Mouse (Mus musculus) B cell, adult 2 months (primary cell): Measurements from ENCODE around the gene Pex14.

Source experiments
- DNase-seq, 2 experiments: peaks; one replicate each; pipeline ENCODE4 v3.0.0; 2022

The Pex14 gene

GRCm38 (mm10) chr4:148979837-148980236 is 119.8 kb downstream of the Pex14 start:
- no peak for DNase-seq

GRCm38 (mm10) chr4:148978926-148979325 is 120.8 kb downstream of the Pex14 start:
- no peak for DNase-seq

- DNase-seq = no peak
These were observed 121.3 kb downstream of the Pex14 start for GRCm38 (mm10) chr4:148978221-148978855.

- no peak for DNase-seq
These were observed 124.8 kb downstream of the Pex14 start for GRCm38 (mm10) chr4:148974833-148975232.

GRCm38 (mm10) chr4:148973387-148973786 is 126.3 kb downstream of the Pex14 start:
- DNase-seq = no peak

DNA sequence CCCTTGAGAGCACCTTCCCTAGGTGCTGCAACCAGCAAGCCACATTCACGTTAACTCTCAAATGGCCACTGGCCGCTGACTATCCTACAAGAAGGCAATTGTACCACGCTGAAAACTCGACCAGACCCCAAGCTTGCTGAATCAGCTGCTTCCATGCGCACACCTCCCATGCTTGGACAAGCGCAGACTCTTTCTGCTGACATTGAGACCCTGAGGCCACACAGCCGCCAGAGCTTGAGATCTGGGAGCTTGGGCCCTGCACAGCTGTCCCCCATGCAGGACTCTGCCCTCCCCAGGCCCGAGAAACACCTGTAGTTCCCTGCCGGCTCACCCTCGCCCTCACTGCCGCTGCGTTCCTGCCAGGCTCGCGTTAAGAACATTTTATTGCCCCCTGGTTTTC is 127.0 kb downstream of the Pex14 start:
- no peak for DNase-seq

DNA sequence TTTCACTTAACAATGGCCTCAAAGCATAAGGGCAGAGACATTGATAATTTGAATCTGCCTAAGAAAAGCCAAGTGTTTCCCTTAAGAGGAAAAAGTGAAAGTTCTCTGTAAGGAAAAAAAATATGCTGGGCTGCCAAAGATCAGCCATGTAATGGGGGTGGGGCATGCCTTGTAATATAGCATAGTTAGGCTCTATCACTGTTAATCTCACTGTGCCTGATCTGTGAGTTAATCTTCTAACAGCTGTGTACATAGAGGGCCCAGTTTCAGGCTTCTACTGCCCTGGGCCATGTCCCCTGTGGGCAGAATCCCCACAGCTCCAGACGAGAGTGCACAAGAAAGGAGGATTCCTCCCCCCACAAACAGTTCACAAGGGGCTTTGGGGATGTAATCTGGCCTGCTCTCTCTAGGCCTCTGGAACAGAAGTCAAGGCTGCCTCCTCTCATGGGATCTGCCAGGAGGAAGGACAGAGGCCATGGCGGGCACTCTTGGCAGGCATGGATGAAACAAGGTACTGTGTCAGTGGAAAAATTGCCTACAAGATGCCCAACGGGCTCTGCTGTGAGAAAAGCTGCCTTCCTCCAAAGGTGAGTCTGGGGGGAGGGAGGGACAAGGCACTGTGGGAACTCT is 127.9 kb downstream of the Pex14 start:
- DNase-seq = no peak

GRCm38 (mm10) chr4:148970742-148971141 is 128.9 kb downstream of the Pex14 start:
- DNase-seq = no peak

GRCm38 (mm10) chr4:148969610-148970009 is 130.1 kb downstream of the Pex14 start:
- no peak for DNase-seq

GRCm38 (mm10) chr4:148968859-148969258 is 130.8 kb downstream of the Pex14 start:
- no peak for DNase-seq

DNA sequence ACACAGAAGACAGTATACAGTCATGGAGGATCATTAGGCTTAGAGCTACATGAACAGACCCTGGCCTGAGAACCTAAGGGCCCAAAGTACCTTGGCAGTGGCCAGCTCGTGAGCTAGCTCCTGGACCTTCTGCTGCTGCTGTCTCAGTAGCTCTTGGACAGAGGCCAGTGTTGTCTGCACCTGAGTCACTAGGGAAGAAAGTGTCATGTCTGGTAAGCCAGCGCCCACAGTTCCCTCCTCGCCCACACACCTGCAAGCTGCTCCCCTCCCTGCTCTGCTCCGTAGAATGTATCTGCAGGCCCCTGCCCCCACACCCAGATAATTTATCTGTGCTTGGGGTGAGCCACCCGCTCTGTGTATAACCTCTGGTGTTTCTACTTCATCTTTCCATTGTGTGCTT is 133.5 kb downstream of the Pex14 start:
- no peak for DNase-seq

DNA sequence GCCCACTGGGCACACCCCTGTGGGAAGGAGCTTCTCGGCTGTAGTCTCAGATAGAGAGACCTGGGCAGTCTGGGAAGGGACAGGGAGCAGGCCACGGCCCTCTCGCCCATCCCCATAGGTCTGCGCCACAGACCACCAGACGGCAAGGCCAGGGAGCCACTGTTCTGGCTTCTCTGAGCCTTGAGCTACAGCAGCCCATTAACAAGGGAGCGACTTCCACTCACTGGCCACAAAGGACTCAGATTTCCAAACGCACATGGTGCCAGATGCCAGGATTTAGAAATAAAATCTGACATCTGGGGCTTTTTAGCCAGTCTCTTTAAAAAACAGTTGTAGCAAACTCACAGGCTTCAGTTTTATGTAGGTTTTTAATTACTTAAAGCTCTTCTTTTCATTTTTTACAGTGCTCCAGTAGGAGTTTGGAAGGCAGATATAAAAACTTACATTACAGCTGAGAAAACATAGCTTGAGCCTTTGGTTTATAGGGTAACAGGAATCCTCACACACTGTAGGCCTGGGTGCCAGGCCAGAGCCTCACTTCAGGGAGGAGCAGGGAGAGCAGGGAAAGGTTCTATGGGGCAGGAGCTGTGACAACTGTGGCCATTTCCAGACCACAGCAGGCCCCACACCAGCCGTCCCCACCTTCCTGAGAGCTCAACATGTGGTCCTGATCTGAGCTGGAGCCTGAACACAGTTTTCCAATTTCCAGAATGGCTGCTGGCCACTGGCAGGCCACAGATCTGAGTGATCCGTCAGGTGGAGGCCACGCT is 134.9 kb downstream of the Pex14 start:
- DNase-seq = no peak

- no peak for DNase-seq
These were observed 137.6 kb downstream of the Pex14 start for GRCm38 (mm10) chr4:148962096-148962495.

- DNase-seq = no peak
These were observed 138.6 kb downstream of the Pex14 start for GRCm38 (mm10) chr4:148961081-148961480.

DNA sequence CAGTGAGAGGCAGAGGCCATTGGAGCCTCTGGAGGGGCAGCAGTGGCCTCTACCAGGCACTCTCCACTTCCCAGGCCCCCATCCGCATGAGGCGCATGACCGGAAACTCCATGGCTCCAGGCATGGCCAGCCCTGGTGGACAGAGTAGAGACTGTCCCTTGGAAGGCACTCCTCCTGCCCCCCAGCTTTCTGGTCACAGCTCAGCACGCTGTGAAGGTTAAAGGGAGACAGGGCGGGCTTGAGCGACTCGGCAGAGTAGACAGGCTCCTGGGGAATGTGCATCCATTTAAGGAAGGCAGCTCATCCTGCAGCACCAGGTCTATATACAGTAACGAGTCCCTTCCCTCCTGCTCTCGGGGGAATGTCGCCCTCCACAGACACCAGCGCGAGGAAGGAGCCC is 139.7 kb downstream of the Pex14 start:
- DNase-seq = no peak

DNA sequence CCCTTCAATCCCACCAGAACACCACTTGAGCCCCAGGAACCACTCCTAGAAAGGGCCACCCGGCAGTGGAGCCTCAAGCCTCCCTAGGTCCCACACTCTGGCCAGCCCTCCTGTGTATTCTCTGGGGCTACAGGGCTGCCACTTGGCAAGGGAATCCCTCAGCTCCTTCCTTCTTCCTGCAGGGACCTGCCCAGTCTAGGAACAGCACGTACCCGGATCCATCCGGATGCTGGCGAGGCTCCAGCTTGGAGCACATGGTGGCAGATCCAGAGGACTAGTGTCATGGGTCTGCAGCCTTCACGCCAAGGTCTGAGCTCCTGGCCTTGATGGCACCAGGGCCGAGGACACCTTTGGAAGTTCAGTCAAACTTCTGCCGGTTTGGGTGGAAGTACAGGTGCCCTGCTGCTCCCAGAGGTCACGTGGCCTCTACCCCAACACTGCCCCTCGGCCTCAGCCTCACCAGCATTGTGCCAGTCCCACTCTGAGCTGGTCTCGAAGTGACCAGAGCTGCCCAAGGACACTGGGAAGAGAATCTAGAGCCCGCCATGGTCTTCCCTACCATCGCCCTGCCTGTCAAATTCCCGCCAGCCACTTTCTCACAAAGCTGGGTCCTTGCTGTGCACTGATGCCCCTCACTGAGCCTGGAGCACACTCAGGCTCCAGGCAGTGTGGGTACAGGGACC is 144.4 kb downstream of the Pex14 start:
- DNase-seq = no peak

- DNase-seq = no peak
These were observed 147.1 kb downstream of the Pex14 start for GRCm38 (mm10) chr4:148952328-148953222.

GRCm38 (mm10) chr4:148951821-148952291 is 147.8 kb downstream of the Pex14 start:
- no peak for DNase-seq

DNA sequence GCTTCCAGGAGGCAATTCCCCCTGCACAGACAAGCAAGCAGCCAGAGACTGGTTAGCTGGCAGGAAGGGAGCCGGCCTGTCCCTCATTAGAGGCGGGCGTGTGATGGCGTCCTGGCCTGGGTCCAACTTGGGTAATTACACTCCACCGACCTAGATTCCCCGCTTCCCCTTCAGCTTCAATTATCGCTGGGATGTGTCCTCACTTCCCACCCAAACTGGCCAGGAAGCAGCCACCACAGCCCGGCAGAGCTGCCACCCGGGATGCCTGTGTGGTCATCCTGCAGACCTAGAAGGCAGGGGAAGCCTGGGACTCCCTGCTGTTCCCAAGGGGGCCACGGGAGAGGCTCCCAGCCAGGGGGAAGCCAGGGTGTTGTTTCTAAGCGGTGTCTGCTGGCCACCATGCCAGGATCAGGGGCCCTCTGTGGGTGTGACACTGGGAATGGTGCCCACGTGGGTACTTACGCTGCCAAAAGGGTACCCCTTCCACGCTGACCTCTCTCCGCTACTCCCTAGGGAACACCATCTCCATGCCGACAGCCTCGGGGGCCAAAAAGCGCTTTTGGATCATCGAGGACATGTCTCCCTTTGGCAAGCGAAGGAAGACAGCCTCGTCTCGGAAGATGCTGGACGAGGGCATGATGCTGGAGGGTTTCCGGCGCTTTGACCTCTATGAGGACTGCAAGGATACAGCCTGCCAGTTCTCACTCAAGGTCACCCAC is 148.6 kb downstream of the Pex14 start:
- no peak for DNase-seq

- no peak for DNase-seq
These were observed 149.2 kb downstream of the Pex14 start for GRCm38 (mm10) chr4:148950487-148950886.

- no peak for DNase-seq
These were observed 151.8 kb downstream of the Pex14 start for GRCm38 (mm10) chr4:148947833-148948388.
